Mouse (Mus musculus): ENCODE measurements around the gene Stk39.

- no peak for TF ChIP-seq CTCF (IDR thresholded peaks at IDR 0.05; ENCODE audit: low read depth, low read length)
- TF ChIP-seq POLR2A (IDR thresholded peaks at IDR 0.05; ENCODE audit: extremely low read depth, insufficient read depth, low read length): no peak
Observed at GRCm38 (mm10) chr2:68318452-68318851, 153.6 kb downstream of the Stk39 start.
